Mouse (Mus musculus): ENCODE data around the gene Adgrg6.

Adgrg6 gene

GRCm38 (mm10) chr10:14491838-14492237 is 53.6 kb downstream of the Adgrg6 start:
- DNase-seq (ENCODE audit: low read depth, low spot score), result peak; percentile 11

- no peak for DNase-seq (ENCODE audit: low read depth, low spot score)
These were observed 62.2 kb downstream of the Adgrg6 start for GRCm38 (mm10) chr10:14483257-14483656.

- DNase-seq (ENCODE audit: low read depth, low spot score), result no peak
These were observed 63.0 kb downstream of the Adgrg6 start for GRCm38 (mm10) chr10:14482483-14482882.

- no peak for DNase-seq (ENCODE audit: low read depth, low spot score)
These were observed 64.5 kb downstream of the Adgrg6 start for GRCm38 (mm10) chr10:14480928-14481327.

- no peak for DNase-seq (ENCODE audit: low read depth, low spot score)
These were observed 69.1 kb downstream of the Adgrg6 start for GRCm38 (mm10) chr10:14476393-14476792.

- no peak for DNase-seq (ENCODE audit: low read depth, low spot score)
These were observed 69.8 kb downstream of the Adgrg6 start for GRCm38 (mm10) chr10:14475641-14476040.

- no peak for DNase-seq (ENCODE audit: low read depth, low spot score)
These were observed 70.7 kb downstream of the Adgrg6 start for GRCm38 (mm10) chr10:14474541-14475305.

- no peak for DNase-seq (ENCODE audit: low read depth, low spot score)
These were observed 74.4 kb downstream of the Adgrg6 start for GRCm38 (mm10) chr10:14471039-14471550.

- DNase-seq (ENCODE audit: low read depth, low spot score), result no peak
These were observed 76.8 kb downstream of the Adgrg6 start for GRCm38 (mm10) chr10:14468623-14469022.

GRCm38 (mm10) chr10:14463796-14464511 is 81.5 kb downstream of the Adgrg6 start:
- DNase-seq (ENCODE audit: low read depth, low spot score), result no peak

GRCm38 (mm10) chr10:14460933-14461514 is 84.4 kb downstream of the Adgrg6 start:
- no peak for DNase-seq (ENCODE audit: low read depth, low spot score)

- peak; percentile 62 for DNase-seq (ENCODE audit: low read depth, low spot score)
These were observed 85.1 kb downstream of the Adgrg6 start for GRCm38 (mm10) chr10:14460252-14460932.

- DNase-seq (ENCODE audit: low read depth, low spot score), result no peak
These were observed 85.6 kb downstream of the Adgrg6 start for GRCm38 (mm10) chr10:14459819-14460218.

- peak; percentile 29 for DNase-seq (ENCODE audit: low read depth, low spot score)
These were observed 86.1 kb downstream of the Adgrg6 start for GRCm38 (mm10) chr10:14459330-14459729.

- no peak for DNase-seq (ENCODE audit: low read depth, low spot score)
These were observed 91.0 kb downstream of the Adgrg6 start for GRCm38 (mm10) chr10:14454481-14454880.

- peak; percentile 12 for DNase-seq (ENCODE audit: low read depth, low spot score)
These were observed 93.6 kb downstream of the Adgrg6 start for GRCm38 (mm10) chr10:14451811-14452210.

- DNase-seq (ENCODE audit: low read depth, low spot score), result peak; percentile 77
These were observed 95.4 kb downstream of the Adgrg6 start for GRCm38 (mm10) chr10:14450073-14450472.

- no peak for DNase-seq (ENCODE audit: low read depth, low spot score)
These were observed 99.7 kb downstream of the Adgrg6 start for GRCm38 (mm10) chr10:14445590-14446291.

GRCm38 (mm10) chr10:14440860-14441579 is 104.4 kb downstream of the Adgrg6 start:
- DNase-seq (ENCODE audit: low read depth, low spot score), result no peak

GRCm38 (mm10) chr10:14404070-14404469 is 141.4 kb downstream of the Adgrg6 start:
- DNase-seq (ENCODE audit: low read depth, low spot score), result peak; percentile 59

All from ZHBTc4 (cell line).